Mouse (Mus musculus) spleen, adult 2 months (tissue): ENCODE results near the gene Inhbb.

Experiments used
- CTCF ChIP-seq: fragments of 200-500 bp; IDR thresholded peaks from 2 replicates; pipeline ENCODE4 v1.5.1; 2011; ENCODE audit warnings: mild to moderate bottlenecking, inconsistent platforms; ENCODE audit not compliant: insufficient read depth, insufficient read length, insufficient replicate concordance; ENCODE audit errors: extremely low read depth
- POLR2A ChIP-seq: fragments of 200-500 bp; IDR thresholded peaks from 2 replicates; pipeline ENCODE4 v1.6.1; 2011; ENCODE audit warnings: low read depth, low read length, inconsistent platforms

- TF ChIP-seq CTCF (no peak), POLR2A (no peak)
These were observed 2.3 kb upstream of the Inhbb start for GRCm38 (mm10) chr1:119424141-119424860.
